Mouse (Mus musculus) embryonic facial prominence, embryonic 12.5 days (tissue): ENCODE measurements around the gene S1pr5. TPM values are rescaled to one million over a fixed set of nuclear protein-coding genes. Genes with fewer than 3 reads are reported as not detected.
A peak's percentile ranks its signal among the peaks of the same experiment; 100 is the strongest.
"Not testable (repeated sequence)": the region's sequence is repeated elsewhere in the genome, so short reads cannot be mapped to it uniquely, and the experiment has no call there.

ENCODE experiments used
- ATAC-seq: fragments of 200-750 bp; cut with Nextera tagmentation; 2 replicates; pipeline ENCODE4 v1.8.0; 2017; ENCODE audit not compliant: insufficient number of reproducible peaks, insufficient read depth, low FRiP score, low TSS enrichment
- H3K27ac ChIP-seq: fragments of 300-500 bp; sonication (generic); 2 replicates; pipeline ENCODE4 v1.5.1; 2016; ENCODE audit warnings: mild to moderate bottlenecking
- H3K27me3 ChIP-seq: fragments of 300-500 bp; sonication (generic); 2 replicates; pipeline ENCODE4 v1.6.1; 2016; ENCODE audit warnings: mild to moderate bottlenecking, moderate library complexity
- H3K36me3 ChIP-seq: fragments of 300-500 bp; sonication (generic); 2 replicates; pipeline ENCODE4 v1.6.1; 2016; ENCODE audit warnings: mild to moderate bottlenecking
- H3K4me1 ChIP-seq: fragments of 300-500 bp; sonication (generic); 2 replicates; pipeline ENCODE4 v1.6.1; 2016
- H3K4me2 ChIP-seq: fragments of 300-500 bp; sonication (generic); replicated peaks from 2 replicates; pipeline ENCODE4 v1.6.1; 2016; ENCODE audit warnings: mild to moderate bottlenecking, moderate library complexity
- H3K4me3 ChIP-seq: fragments of 300-500 bp; sonication (generic); 2 replicates; pipeline ENCODE4 v1.5.1; 2016; ENCODE audit warnings: mild to moderate bottlenecking
- H3K9ac ChIP-seq: fragments of 300-500 bp; sonication (generic); 2 replicates; pipeline ENCODE4 v1.6.1; 2016; ENCODE audit warnings: mild to moderate bottlenecking, moderate library complexity
- H3K9me3 ChIP-seq: fragments of 300-500 bp; sonication (generic); 2 replicates; pipeline ENCODE4 v1.6.1; 2016; ENCODE audit warnings: mild to moderate bottlenecking, moderate library complexity
- WGBS: fragments of 180-500 bp; shearing (Covaris S2); methylation state at CpG from one replicate; pipeline ENCODE4 v1.1.7; 2016; 5-methylcytosine and 5-hydroxymethylcytosine counted together
- polyA plus RNA-seq: library from polyadenylated mRNA; unstranded; fragments of >200 nt; fragmentation: Nextera tagmentation; extraction: Ambion mirVana; gene quantifications from 2 replicates; pipeline ENCODE4 v1.2.1, GENCODE M21; 2016

S1pr5 gene
- polyA plus RNA-seq, 1 experiment from 2014 or later, result 0.42 TPM

DNA sequence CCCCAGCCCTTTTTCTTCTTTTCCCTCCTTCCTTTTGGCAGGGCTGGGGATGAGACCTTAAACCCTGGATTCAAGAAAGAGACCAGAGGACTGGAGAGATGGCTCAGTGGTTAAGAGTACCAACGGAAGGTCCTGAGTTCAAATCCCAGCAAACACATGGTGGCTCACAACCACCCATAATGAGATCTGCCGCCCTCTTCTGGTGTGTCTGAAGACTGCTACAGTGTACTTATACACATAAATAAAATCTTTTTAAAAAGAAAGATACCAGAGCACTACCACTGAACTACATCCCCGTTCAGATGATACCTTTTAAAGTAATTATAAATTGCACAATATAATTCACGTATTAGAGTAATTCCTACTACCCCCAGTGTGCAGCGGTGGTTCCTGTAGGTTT lies 15.4 kb downstream of the S1pr5 start:
- no peak overlapping the region for H3K4me2 ChIP-seq
- 92% methylated on average over 5 of the region's 5 CpGs for WGBS
- peaks cover 64% of the 10 kb centered on the region for H3K36me3 ChIP-seq
- no peak overlapping the region for H3K4me3 ChIP-seq
- no peak overlapping the region for H3K27ac ChIP-seq
- H3K9me3 ChIP-seq, result no peaks in the 10 kb centered on the region
- ATAC-seq, result no peak
- H3K4me1 ChIP-seq, result peaks cover 19% of the 10 kb centered on the region
- no peak overlapping the region for H3K9ac ChIP-seq
- no peaks in the 10 kb centered on the region for H3K27me3 ChIP-seq

DNA sequence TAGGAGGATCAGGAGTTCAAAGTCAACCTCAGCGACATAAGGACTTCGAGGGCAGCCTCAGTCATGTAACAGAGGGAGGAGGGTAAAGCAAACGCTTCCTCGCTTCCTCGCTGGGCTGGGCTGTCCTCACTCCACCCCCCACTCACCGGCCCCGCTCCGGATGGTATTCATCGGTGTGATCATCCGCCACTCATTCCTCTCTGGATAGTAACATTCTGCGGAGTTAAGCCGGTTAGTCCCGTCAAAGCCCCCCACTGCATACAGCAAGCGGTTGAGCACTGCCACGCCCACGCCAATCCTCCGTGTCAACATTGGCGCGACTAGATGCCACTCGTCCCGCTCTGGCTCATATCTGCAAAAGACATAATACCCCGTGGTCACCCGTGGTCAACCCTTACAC lies 16.7 kb downstream of the S1pr5 start:
- Histone ChIP-seq H3K27ac (no peak overlapping the region), H3K4me2 (no peak overlapping the region), H3K4me3 (no peak overlapping the region), H3K27me3 (no peaks in the 10 kb centered on the region), H3K9ac (no peak overlapping the region), H3K9me3 (no peaks in the 10 kb centered on the region), H3K36me3 (peaks cover 64% of the 10 kb centered on the region), H3K4me1 (peaks cover 12% of the 10 kb centered on the region)
- 50% methylated on average over 23 of the region's 23 CpGs for WGBS
- ATAC-seq, result no peak

DNA sequence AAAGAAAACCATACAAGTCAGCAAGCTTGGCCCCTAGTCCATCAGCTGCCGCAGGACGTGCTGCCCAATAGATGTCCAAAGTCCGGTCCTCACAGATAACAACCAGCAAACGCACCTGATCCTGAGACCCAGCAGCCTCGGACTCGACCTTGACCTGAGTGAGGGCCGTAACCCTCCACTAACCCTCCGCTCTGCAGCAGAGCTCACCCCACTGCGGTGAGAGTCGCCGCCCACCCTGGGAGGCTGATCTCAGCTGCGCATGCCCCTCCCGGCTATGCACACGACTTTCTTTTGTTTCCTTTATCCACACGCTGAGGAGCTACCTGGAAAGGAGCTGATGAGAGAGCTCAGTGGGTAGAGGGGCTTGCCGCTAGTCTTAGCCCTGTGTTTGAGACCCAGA lies 20.9 kb downstream of the S1pr5 start:
- Histone ChIP-seq H3K4me1 (peaks cover 17% of the 10 kb centered on the region), H3K27me3 (no peaks in the 10 kb centered on the region), H3K9me3 (0 out of 2 replicates have a peak, but pooled peaks cover 3% of the 10 kb centered on the region), H3K27ac (no peak overlapping the region), H3K4me3 (peak overlapping the region; percentile 19; the same call in 1 of the 2 replicates), H3K4me2 (peak overlapping the region; percentile 46), H3K36me3 (peaks cover 30% of the 10 kb centered on the region), H3K9ac (peak overlapping the region; percentile 43; the same call in 1 of the 2 replicates)
- ATAC-seq, result peak; percentile 29; the same call in 1 of the 2 replicates
- 13% methylated on average over 16 of the region's 16 CpGs for WGBS

DNA sequence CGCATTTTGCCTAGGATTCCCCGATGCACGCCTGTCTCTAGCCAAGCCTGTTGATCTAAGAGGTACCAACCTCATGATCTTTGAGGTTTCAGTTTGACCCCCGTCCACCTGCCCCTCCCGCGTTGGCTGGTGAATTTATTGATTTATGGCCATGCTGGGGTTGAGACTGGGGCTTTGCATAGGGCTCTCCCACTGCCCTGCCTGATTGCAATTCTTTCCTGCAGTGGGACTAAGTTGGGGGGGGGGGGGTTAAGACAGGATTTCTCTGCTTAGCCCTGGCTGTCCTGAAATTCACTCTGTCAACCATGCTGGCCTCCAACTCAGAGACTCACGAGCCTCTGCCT lies 22.9 kb downstream of the S1pr5 start:
- peaks cover 17% of the 10 kb centered on the region for H3K4me1 ChIP-seq
- peak overlapping the region; percentile 20; the same call in 1 of the 2 replicates for H3K9ac ChIP-seq
- WGBS, result 20% methylated on average over 7 of the region's 7 CpGs
- peak overlapping the region; percentile 22; the same call in 1 of the 2 replicates for H3K4me3 ChIP-seq
- peak overlapping the region; percentile 41 for H3K4me2 ChIP-seq
- H3K9me3 ChIP-seq, result 0 out of 2 replicates have a peak, but pooled peaks cover 3% of the 10 kb centered on the region
- H3K36me3 ChIP-seq, result peaks cover 12% of the 10 kb centered on the region
- no peak for ATAC-seq
- no peaks in the 10 kb centered on the region for H3K27me3 ChIP-seq
- H3K27ac ChIP-seq, result no peak overlapping the region

DNA sequence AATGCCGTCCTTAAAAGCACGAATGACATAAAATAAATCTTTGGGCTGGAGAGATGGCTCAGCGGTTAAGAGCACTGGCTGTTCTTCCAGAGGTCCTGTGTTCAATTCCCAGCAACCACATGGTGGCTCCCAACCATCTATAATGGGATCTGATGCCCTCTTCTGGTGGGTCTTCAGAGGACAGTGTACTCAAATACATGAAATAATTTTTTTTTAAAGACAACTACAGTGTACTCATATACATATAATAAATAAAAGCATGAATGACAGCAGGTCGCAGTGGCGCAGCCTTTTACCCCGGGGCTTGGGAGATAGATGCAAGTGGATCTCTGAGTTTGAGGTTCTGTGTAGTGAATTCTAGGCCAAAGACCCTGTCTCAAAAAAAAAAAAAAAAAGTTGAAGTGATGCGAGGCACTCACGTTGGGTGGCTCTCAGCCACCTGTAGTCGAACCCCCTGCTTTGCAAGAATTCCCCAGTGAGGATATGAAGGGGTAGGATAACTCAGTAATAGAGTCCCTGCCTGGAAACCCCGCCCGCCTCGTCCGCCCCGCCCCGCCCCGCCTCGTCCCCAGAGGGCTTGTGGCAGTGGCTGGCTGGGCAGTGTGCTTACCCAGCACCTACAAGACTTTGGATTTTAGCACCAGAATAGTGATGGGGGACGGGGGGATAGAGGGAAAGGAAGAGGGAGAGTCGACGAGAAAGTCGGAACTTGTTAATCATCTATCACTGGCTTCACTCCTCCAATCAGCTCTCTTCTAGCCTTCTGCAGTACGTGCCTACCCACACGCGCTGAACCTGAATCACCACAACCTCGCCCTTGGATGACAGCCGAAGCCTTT lies 23.4 kb downstream of the S1pr5 start:
- no peak for ATAC-seq
- Histone ChIP-seq H3K9me3 (0 out of 2 replicates have a peak, but pooled peaks cover 3% of the 10 kb centered on the region), H3K9ac (0 out of 2 replicates have a peak overlapping the region, but pooled peaks have one; percentile 20), H3K27ac (no peak overlapping the region), H3K27me3 (no peaks in the 10 kb centered on the region), H3K4me2 (peak overlapping the region; percentile 41), H3K4me3 (peak overlapping the region; percentile 22; the same call in 1 of the 2 replicates), H3K36me3 (peaks cover 6% of the 10 kb centered on the region), H3K4me1 (peaks cover 17% of the 10 kb centered on the region)
- WGBS, result 24% methylated on average over 26 of the region's 26 CpGs

DNA sequence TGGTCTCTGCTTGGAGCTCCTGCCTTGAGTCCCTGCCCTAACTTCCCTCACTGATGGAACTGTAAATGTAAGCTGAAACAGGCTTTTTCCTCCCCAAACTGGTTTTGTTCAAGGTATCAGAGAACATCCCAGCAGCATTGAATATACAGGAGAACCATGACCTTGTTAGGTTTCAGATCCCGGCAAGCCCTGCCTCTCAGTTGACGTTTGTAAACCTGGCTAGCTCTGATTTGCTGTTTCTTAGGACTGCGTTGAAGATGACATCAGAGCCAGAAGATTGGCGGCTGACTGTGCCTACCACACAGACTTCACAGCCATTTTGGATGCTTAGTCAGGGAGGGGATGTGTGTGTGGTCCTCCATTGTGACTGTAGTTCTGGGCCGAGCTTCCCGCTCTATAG lies 24.3 kb downstream of the S1pr5 start:
- peaks cover 17% of the 10 kb centered on the region for H3K4me1 ChIP-seq
- H3K4me2 ChIP-seq, result no peak overlapping the region
- 0 out of 2 replicates have a peak, but pooled peaks cover 3% of the 10 kb centered on the region for H3K9me3 ChIP-seq
- no peak for ATAC-seq
- 88% methylated on average over 6 of the region's 6 CpGs for WGBS
- H3K27me3 ChIP-seq, result no peaks in the 10 kb centered on the region
- no peak overlapping the region for H3K27ac ChIP-seq
- no peak overlapping the region for H3K9ac ChIP-seq
- no peak overlapping the region for H3K4me3 ChIP-seq
- no peaks in the 10 kb centered on the region; the same call in 1 of the 2 replicates for H3K36me3 ChIP-seq

DNA sequence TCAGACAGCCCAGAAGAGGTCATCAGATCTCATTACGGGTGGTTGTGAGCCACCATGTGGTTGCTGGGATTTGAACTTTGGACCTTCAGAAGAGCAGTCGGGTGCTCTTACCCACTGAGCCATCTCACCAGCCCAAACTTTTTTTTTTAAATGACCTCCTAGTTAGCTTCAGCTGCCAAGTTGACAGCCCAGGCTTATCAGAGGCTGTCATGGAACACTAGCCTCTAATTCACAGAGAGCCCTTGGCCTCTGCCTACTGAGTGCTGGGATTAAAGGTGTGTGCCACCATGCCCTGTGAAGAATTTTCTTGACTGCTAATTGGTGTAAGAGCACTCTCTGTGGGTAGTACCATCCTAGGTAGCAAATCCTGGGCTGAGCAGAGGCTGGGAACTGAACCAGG lies 24.8 kb downstream of the S1pr5 start:
- not testable (repeated sequence) for H3K9me3 ChIP-seq, H3K4me3 ChIP-seq, H3K36me3 ChIP-seq, H3K27me3 ChIP-seq, ATAC-seq, H3K4me2 ChIP-seq, H3K9ac ChIP-seq, H3K27ac ChIP-seq
- peaks cover 15% of the 10 kb centered on the region for H3K4me1 ChIP-seq
- 93% methylated on average over 2 of the region's 2 CpGs for WGBS

DNA sequence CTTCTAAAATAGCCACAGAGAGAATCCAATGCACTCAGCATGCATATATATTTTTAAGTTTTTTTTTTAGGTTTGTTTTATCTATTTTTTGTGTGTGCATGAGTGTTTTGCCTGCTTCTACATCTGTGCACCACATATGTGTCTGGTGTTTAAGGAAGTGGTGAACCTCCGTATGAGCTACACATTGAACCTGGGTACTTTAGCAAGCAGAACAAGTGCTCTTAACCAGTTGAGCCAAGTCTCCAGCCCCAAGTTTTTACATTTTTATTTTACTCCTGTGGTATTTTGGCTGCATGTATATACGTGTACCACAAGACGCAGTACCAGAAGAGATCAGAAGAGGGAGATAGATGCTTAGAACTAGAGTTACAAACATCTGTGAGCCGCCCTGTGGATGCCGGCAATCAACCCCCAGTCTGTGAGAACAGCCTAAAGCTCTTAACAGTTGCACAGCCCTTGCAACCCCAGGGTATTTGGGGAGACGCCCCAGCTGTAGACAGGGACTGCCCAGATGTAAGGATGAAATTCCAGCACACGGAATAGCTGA lies 26.8 kb downstream of the S1pr5 start:
- H3K9ac ChIP-seq, result no peak overlapping the region
- H3K36me3 ChIP-seq, result no peaks in the 10 kb centered on the region
- no peak overlapping the region for H3K27ac ChIP-seq
- H3K4me2 ChIP-seq, result no peak overlapping the region
- ATAC-seq, result no peak
- WGBS, result 16% methylated on average over 7 of the region's 7 CpGs
- H3K27me3 ChIP-seq, result no peaks in the 10 kb centered on the region
- 0 out of 2 replicates have a peak, but pooled peaks cover 6% of the 10 kb centered on the region for H3K4me1 ChIP-seq
- no peak overlapping the region for H3K4me3 ChIP-seq
- 0 out of 2 replicates have a peak, but pooled peaks cover 3% of the 10 kb centered on the region for H3K9me3 ChIP-seq

DNA sequence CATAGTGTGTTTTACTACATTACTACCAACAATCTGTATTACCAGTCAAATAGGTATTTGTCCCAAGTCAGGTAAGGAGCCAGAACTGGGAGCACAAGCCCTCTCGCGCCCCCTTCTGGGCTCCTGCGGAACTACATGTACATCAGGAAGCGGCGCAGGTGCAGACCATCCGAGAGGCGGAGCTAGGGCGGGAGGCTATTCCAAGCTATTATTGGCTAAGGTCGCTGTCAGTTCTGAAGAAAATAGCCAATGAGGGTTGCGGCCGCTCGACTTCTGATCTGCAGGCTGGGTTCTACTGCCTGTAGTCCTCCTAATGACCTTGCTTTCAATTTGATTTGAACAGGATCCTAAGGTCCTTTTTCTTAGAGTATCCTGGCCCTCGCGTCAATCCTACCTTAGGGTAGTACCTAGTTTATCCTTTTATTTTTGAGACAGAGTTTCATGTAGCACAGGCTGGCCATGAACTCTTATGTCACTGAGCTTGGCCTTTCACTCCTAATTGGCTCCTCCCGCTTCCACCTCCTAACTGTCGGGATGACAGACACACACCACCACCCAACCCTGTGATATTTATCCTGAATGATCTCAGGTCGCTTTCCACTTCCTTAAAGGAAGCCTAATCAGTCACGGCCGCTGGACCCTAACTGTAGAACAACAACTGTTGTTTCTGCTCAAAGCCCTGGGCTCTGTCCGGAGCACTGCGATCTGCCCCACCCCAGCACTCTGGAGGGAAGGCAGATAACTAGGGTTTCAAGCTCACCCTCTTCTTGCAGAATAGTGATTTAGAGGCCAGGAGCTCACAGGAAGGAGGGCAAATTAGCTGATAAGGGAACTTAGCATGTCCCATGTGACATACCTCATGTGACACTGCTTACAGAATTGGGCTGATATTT lies 27.5 kb downstream of the S1pr5 start:
- 0 out of 2 replicates have a peak, but pooled peaks cover 8% of the 10 kb centered on the region for H3K4me1 ChIP-seq
- ATAC-seq, result peak; percentile 70; the same call in 1 of the 2 replicates
- H3K27ac ChIP-seq, result no peak overlapping the region
- no peak overlapping the region for H3K9ac ChIP-seq
- 12% methylated on average over 21 of the region's 21 CpGs for WGBS
- H3K36me3 ChIP-seq, result no peaks in the 10 kb centered on the region
- no peak overlapping the region for H3K4me3 ChIP-seq
- 0 out of 2 replicates have a peak, but pooled peaks cover 3% of the 10 kb centered on the region for H3K9me3 ChIP-seq
- H3K4me2 ChIP-seq, result peak overlapping the region; percentile 40
- H3K27me3 ChIP-seq, result no peaks in the 10 kb centered on the region

DNA sequence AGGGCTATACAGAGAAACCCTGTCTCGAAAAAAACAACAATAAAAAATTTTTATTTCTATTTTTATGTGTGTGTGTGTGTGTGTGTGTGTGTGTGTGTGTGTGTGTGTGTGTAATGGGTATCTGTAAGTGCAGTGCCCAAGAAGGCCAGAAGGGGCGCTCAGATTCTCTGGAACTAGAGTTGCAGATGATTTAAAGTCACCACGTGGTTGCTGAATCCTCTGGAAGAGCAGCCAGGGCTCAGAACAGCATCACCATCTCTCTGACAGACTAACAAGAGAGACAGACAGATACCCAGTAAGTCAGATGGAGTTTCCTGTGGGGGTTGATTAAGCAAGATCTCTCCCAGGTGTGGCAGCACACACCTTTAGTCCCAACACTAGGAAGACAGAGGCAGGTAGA lies 28.4 kb downstream of the S1pr5 start:
- no peak overlapping the region for H3K27ac ChIP-seq
- no peak overlapping the region for H3K9ac ChIP-seq
- 0 out of 2 replicates have a peak, but pooled peaks cover 3% of the 10 kb centered on the region for H3K4me1 ChIP-seq
- no peaks in the 10 kb centered on the region for H3K27me3 ChIP-seq
- no peak for ATAC-seq
- 0 out of 2 replicates have a peak, but pooled peaks cover 3% of the 10 kb centered on the region for H3K9me3 ChIP-seq
- H3K36me3 ChIP-seq, result no peaks in the 10 kb centered on the region
- WGBS, result 43% methylated on average over 3 of the region's 3 CpGs
- no peak overlapping the region for H3K4me3 ChIP-seq
- H3K4me2 ChIP-seq, result no peak overlapping the region
